Mouse (Mus musculus) thymus, adult 18-20 months (tissue): ENCODE data around the gene Asrgl1.
"Not testable (repeated sequence)": the region's sequence is repeated elsewhere in the genome, so short reads cannot be mapped to it uniquely, and the experiment has no call there.

Source experiments
- DNase-seq, 2 experiments: peaks; one replicate each; pipeline ENCODE4 v3.0.0; 2022; ENCODE audit warnings: mixed read lengths in 2 of 2

Asrgl1 gene

GRCm38 (mm10) chr19:9135512-9136331 lies at the start of gene Asrgl1:
Gene Asrgl1 (minus strand): TSS chr19:9135636.
- peak; percentile 88 for DNase-seq

GRCm38 (mm10) chr19:9146214-9146613 lies 10.8 kb upstream of the Asrgl1 start:
- no peak for DNase-seq

- no peak for DNase-seq
Observed at GRCm38 (mm10) chr19:9143639-9144125, 8.2 kb upstream of the Asrgl1 start.

- DNase-seq: no peak
Observed at GRCm38 (mm10) chr19:9143230-9143629, 7.8 kb upstream of the Asrgl1 start.

GRCm38 (mm10) chr19:9140361-9140760 lies 4.9 kb upstream of the Asrgl1 start:
- DNase-seq: not testable (repeated sequence)

- DNase-seq: no peak
Observed at GRCm38 (mm10) chr19:9137159-9137558, 1.7 kb upstream of the Asrgl1 start.

- DNase-seq: peak; percentile 27 to 40
Observed at GRCm38 (mm10) chr19:9134746-9135511, 507 bp downstream of the Asrgl1 start.

- DNase-seq: no peak
Observed at GRCm38 (mm10) chr19:9129996-9130395, 5.4 kb downstream of the Asrgl1 start.

- DNase-seq: no peak
Observed at GRCm38 (mm10) chr19:9128499-9129194, 6.8 kb downstream of the Asrgl1 start.

GRCm38 (mm10) chr19:9123986-9124385 lies 11.4 kb downstream of the Asrgl1 start:
- not testable (repeated sequence) for DNase-seq

GRCm38 (mm10) chr19:9122390-9122789 lies 13.0 kb downstream of the Asrgl1 start:
- DNase-seq: no peak

- DNase-seq: no peak
Observed at GRCm38 (mm10) chr19:9119655-9120425, 15.6 kb downstream of the Asrgl1 start.

GRCm38 (mm10) chr19:9117275-9117674 lies 18.2 kb downstream of the Asrgl1 start:
- no peak for DNase-seq

- DNase-seq: no peak
Observed at GRCm38 (mm10) chr19:9116268-9116667, 19.2 kb downstream of the Asrgl1 start.

- DNase-seq: no peak
Observed at GRCm38 (mm10) chr19:9112043-9112442, 23.4 kb downstream of the Asrgl1 start.

GRCm38 (mm10) chr19:9110182-9110869 lies 25.1 kb downstream of the Asrgl1 start:
- DNase-seq: peak in 1 of 2 experiments; percentile 17

GRCm38 (mm10) chr19:9108536-9108935 lies 26.9 kb downstream of the Asrgl1 start:
- no peak for DNase-seq

- DNase-seq: no peak
Observed at GRCm38 (mm10) chr19:9107379-9107755, 28.1 kb downstream of the Asrgl1 start.

- no peak for DNase-seq
Observed at GRCm38 (mm10) chr19:9106751-9107378, 28.6 kb downstream of the Asrgl1 start.

GRCm38 (mm10) chr19:9106096-9106495 lies 29.3 kb downstream of the Asrgl1 start:
- DNase-seq: no peak

GRCm38 (mm10) chr19:9105101-9105685 lies 30.2 kb downstream of the Asrgl1 start:
- no peak for DNase-seq
